Mouse (Mus musculus) cortical plate, adult 2 months (tissue): ENCODE results near the gene Kcnj6. TPM values are rescaled to one million over a fixed set of nuclear protein-coding genes. Genes with fewer than 3 reads are reported as not detected.

Experiments
- H3K27ac ChIP-seq: fragments of 200-500 bp; 2 replicates; pipeline ENCODE4 v1.5.1; 2012; ENCODE audit warnings: low read length, control low read depth, inconsistent platforms; ENCODE audit not compliant: insufficient read depth
- H3K4me1 ChIP-seq: fragments of 200-500 bp; 2 replicates; pipeline ENCODE4 v1.6.1; 2011; ENCODE audit warnings: low read length; ENCODE audit not compliant: control insufficient read depth, insufficient read depth
- H3K4me3 ChIP-seq: fragments of 200-500 bp; 2 replicates; pipeline ENCODE4 v1.5.1; 2011; ENCODE audit warnings: mild to moderate bottlenecking, low read length, control low read depth; ENCODE audit not compliant: insufficient read depth
- CTCF ChIP-seq: fragments of 200-500 bp; IDR thresholded peaks from 2 replicates; pipeline ENCODE4 v1.5.1; 2011; ENCODE audit warnings: mild to moderate bottlenecking, control low read depth, low read length; ENCODE audit not compliant: insufficient read depth; ENCODE audit errors: extremely low read depth
- POLR2A ChIP-seq: fragments of 200-500 bp; IDR thresholded peaks from 2 replicates; pipeline ENCODE4 v1.6.1; 2011; ENCODE audit warnings: mild to moderate bottlenecking, low read length, control low read depth; ENCODE audit not compliant: insufficient read depth; ENCODE audit errors: extremely low read depth
- polyA plus RNA-seq: library from polyadenylated mRNA; depleted of rRNA; stranded (reverse); fragments of >200 nt; gene quantifications from 2 replicates; pipeline ENCODE4 v1.2.3, GENCODE M21; 2012

The Kcnj6 gene
- polyA plus RNA-seq, 1 experiment, result 20.4 TPM

DNA sequence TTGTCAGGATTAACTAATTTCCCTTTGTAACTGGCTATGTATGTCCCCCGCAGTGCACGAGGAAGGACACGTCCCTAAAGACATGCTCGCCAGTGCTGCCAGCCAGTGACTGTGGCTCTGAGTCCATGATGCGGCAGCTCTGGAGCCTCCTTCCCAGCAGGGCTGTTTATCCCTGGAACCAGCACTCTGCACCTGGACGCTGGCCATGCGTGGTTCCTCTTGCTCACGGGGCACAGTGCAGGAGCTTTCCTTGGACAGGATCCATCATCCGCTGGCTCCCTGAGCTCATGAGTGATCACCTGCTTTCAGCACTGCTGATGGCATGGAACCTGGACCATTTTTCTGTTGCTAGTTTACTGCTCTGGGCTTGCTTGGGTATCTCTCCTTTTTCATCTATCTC lies 10.8 kb downstream of the Kcnj6 start:
- TF ChIP-seq POLR2A (no peak), CTCF (no peak)
- Histone ChIP-seq H3K27ac (no peak overlapping the region), H3K4me3 (no peak overlapping the region)

DNA sequence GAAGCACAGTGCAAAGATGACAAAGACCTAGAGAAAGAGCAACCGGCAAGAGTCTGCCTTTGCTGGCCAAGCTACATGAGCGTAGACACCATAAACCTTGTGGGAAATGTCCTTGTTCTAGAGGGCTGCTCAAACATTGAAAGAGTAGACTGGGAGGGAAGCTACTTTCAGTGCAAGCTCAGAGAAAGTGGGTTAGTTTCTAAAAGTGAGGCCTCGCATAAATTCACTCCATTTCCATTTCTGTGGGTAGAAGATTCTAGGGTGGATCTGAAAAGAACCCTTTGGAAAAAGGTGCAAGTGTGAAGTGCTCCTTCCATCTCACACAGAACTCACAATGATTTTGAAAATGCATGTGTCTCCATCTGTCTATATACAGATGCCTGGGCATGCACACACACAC lies 13.2 kb downstream of the Kcnj6 start:
- TF ChIP-seq POLR2A (no peak), CTCF (no peak)
- no peak overlapping the region for H3K4me3 ChIP-seq
- H3K4me1 ChIP-seq, result peaks cover 4% of the 10 kb centered on the region
- no peak overlapping the region for H3K27ac ChIP-seq

More for the DNA sequence above, 10.8 kb downstream of the Kcnj6 start:
- H3K4me1 ChIP-seq, result peaks cover 12% of the 10 kb centered on the region

DNA sequence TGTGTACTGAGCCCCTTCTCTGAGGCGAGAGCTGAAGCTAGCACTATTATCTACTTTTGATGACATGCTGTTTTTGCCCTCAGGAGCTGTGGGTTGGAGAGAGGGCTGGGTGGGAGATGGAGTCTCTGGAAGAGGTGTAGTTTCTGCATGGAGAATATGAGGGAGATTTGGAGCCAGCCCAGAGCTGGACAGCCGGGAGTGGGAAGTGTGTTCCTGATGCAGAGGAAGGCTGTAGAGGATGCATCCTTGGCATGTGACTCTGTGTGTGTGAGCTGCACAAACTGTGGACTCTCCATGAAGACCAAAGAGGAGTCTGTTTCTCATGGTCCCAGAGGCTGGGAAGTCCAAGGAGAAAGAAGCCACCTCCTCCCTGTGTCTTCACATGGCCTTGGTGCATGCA lies 17.1 kb downstream of the Kcnj6 start:
- H3K27ac ChIP-seq, result no peak overlapping the region
- no peak for TF ChIP-seq CTCF
- H3K4me3 ChIP-seq, result no peak overlapping the region
- H3K4me1 ChIP-seq, result peaks cover 3% of the 10 kb centered on the region; the same call in 1 of the 2 replicates

DNA sequence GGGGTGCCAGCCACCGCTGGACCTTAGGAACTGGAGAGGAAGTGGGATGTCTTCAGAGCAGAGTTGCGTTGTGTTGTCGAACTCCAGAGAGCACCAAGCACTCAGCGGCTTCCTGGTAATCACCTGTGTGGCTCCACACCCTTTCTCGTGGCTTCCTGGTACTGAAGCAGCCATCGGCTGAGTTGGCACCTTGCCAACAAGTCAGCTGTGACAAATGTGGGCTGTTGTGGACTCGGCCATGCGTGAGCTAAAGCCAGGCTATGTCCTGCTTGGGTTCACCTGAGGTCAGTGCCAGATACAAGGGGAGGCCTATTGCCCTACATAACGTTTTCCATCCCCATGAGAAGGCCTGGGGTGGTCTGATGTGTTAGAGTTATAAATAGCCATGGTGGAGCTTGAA lies 18.0 kb downstream of the Kcnj6 start:
- Histone ChIP-seq H3K4me1 (0 out of 2 replicates have a peak, but pooled peaks cover 3% of the 10 kb centered on the region), H3K4me3 (no peak overlapping the region), H3K27ac (no peak overlapping the region)
- TF ChIP-seq POLR2A (no peak), CTCF (no peak)

DNA sequence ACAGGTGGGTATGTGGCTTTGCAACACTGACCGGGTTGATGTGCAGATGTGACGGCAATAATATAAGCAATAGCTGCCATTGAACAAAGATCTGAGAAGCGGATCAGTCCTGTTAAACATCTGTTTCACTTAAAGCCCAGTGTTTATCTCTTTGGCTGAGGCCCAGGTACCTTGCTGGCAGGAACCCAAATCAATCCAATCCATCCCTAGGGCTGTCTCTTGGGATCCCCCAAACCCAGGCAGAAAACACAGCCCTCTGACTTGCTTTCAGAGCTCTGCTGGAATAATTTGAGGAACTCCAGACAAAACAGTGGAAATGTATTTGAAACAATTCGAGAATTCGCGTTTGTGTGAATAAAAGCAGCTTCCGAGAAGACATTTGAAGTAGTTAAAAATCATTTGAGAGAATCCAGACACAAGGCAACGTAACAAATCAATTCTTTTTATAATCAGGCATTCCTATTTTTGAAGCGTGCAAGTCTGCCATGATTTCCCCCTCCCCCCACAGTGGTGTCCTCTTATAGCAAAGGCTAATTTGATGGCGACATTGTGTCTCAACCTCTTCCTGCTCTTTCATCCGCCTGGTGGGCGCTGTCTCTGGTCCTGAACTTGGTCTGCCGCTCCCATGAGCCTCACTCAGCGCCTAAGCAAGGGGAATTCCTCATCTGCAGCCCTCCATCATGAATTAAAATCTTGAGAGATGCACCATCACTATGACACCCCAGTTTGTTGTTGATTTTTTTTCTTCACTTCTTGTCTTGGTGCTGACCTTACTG lies 25.2 kb downstream of the Kcnj6 start:
- H3K4me3 ChIP-seq, result no peak overlapping the region
- TF ChIP-seq CTCF (no peak), POLR2A (no peak)
- peaks cover 8% of the 10 kb centered on the region for H3K4me1 ChIP-seq
- no peak overlapping the region for H3K27ac ChIP-seq

DNA sequence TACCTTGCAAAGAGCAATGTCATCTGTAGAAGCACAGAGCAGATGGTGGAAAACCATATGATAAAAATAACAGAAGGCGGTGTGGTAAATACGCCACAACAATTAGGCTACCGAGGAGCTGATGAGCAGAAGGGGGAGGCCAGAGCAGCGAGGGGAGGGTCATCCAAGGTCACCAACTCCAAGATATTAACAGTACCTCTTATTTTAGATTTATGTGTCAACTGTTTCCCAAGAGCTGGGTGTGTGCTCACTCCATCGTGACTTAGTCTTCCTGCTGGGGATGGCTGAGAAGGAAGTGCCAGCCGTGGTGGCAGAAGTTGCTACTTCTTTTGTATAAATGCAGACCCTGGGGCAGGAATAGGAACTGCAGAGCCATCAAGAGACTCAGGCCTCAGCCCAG lies 28.6 kb downstream of the Kcnj6 start:
- Histone ChIP-seq H3K4me1 (peaks cover 7% of the 10 kb centered on the region), H3K27ac (no peak overlapping the region)
- TF ChIP-seq POLR2A (no peak), CTCF (no peak)

DNA sequence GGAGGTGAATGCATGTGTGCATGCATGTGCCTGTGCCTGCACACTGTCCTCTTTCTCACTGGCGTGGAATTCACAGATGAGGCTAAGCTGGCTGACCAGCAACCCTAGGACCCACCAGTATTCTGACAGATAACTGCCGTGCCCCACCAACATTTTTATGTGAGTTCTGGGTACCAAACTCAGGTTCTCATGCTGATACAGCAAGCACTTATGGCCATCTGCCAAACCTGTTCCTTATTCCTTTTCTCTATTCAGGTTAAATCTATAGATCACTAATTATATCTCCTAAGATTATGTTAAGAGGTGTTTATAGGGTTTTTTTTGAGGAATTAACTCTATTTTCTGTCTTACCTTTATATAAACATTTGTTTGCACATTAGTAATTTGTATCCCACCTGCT lies 29.0 kb downstream of the Kcnj6 start:
- H3K4me3 ChIP-seq, result no peak overlapping the region
- H3K4me1 ChIP-seq, result peaks cover 7% of the 10 kb centered on the region
- no peak overlapping the region for H3K27ac ChIP-seq
- TF ChIP-seq CTCF (no peak), POLR2A (no peak)

More for the DNA sequence above, 28.6 kb downstream of the Kcnj6 start:
- no peak overlapping the region for H3K4me3 ChIP-seq

DNA sequence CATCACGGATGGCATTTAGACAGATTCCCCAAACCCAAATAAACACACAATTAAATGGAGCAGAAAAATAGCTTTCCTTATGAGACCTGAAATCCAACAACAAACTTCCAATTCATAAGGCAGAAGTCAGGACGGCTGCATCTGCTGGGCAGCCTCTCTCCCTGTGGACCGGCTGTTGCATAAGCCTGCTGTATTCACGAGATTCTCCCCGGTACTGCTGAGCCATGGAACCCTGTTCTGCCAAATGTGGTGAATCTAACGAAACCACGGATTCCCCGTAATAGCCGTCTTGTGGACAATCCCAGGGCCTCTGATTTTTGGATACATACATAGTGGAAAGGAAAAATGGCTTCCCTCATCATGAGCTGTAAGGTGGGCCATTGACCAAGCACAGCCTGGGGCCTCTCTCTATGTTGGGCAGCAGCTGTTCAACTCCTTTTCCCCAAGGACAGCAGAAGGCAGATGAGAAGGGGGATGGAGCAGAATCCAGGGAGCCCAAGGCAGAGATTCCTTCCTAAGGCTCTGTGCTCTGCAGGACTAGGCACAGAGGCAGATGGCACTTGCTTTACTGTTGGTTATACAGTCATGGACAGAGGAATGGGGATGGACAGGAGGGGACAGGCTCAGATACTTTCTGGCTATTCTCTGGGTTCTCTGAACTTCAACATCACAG lies 40.2 kb downstream of the Kcnj6 start:
- Histone ChIP-seq H3K4me3 (no peak overlapping the region), H3K27ac (no peak overlapping the region), H3K4me1 (peaks cover 2% of the 10 kb centered on the region; the same call in 1 of the 2 replicates)
- no peak for TF ChIP-seq CTCF
- TF ChIP-seq POLR2A, result no peak

DNA sequence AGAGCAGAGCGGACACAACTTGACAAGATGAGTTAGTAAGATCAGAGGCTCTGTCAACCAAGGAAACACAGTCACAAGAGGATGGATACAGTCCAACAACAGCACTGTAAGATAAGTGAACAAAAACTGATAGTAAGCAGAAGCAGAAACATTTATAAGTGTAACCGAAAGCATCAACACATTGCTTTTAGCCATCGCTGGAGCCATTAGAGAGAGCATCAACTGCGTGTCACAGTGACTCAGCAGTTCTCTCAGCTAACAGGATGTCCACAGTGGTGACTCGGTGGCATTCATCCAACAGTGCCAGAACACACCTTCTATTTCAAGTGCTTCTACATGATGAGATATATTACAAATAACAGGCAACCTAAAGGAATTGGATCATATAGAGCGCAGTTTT lies 41.1 kb downstream of the Kcnj6 start:
- no peak overlapping the region for H3K4me3 ChIP-seq
- H3K4me1 ChIP-seq, result peaks cover 2% of the 10 kb centered on the region; the same call in 1 of the 2 replicates
- TF ChIP-seq CTCF, result no peak
- TF ChIP-seq POLR2A, result no peak
- no peak overlapping the region for H3K27ac ChIP-seq

DNA sequence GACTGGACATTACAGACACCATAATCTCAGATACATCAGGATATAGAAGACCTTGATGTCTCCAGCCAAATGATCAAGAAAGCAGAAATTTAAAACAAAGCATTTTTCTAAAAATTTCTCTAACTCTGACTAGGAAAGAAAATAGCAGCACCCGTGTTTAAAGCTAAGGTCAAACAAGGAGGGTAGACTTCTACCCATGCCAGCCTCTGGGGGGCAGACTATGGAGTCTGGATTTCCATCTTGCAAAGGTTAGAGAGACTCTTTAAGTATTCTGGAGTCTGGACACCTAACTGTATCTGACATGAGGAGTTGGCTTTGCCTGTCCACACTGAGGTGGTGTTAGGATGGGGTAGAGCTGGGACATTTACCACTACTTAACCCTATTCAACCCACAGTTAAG lies 44.2 kb downstream of the Kcnj6 start:
- Histone ChIP-seq H3K4me3 (no peak overlapping the region), H3K4me1 (peaks cover 2% of the 10 kb centered on the region; the same call in 1 of the 2 replicates), H3K27ac (no peak overlapping the region)
- TF ChIP-seq POLR2A (no peak), CTCF (no peak)
